Mouse (Mus musculus) spleen, adult 2 months (tissue): ENCODE measurements at regions not wholly inside any gene's neighbourhood (a gene's known extent, or its start where the extent isn't known, plus 50 kb on each side); places are given as distances from the start of the nearest gene placed in this dataset.

Experiments used
- DNase-seq, 2 experiments: peaks; one replicate each; pipeline versions ENCODE4 v3.0.0 to v3.0.0-alpha.2; 2012 to 2021; ENCODE audit warnings: low spot score in 2 of 2, low read depth in 1 of 2
- H3K27ac ChIP-seq: fragments of 200-500 bp; 2 replicates; pipeline ENCODE4 v1.5.1; 2012; ENCODE audit warnings: low read length, inconsistent platforms; ENCODE audit not compliant: insufficient read depth
- H3K27me3 ChIP-seq: fragments of 200-500 bp; 2 replicates; pipeline ENCODE4 v1.6.1; 2012; ENCODE audit warnings: mild to moderate bottlenecking, moderate library complexity, low read length, inconsistent platforms; ENCODE audit not compliant: control insufficient read depth, insufficient read depth
- H3K36me3 ChIP-seq: fragments of 200-500 bp; 2 replicates; pipeline ENCODE4 v1.6.1; 2012; ENCODE audit warnings: mild to moderate bottlenecking, low read length, inconsistent platforms; ENCODE audit not compliant: control insufficient read depth, insufficient read depth
- H3K4me1 ChIP-seq: fragments of 200-500 bp; 2 replicates; pipeline ENCODE4 v1.6.1; 2011; ENCODE audit warnings: inconsistent platforms; ENCODE audit not compliant: control insufficient read depth, insufficient read depth, insufficient read length
- H3K4me3 ChIP-seq: fragments of 200-500 bp; 2 replicates; pipeline ENCODE4 v1.5.1; 2011; ENCODE audit warnings: mild to moderate bottlenecking, inconsistent platforms; ENCODE audit not compliant: insufficient read depth, insufficient read length; ENCODE audit errors: extremely low read depth
- CTCF ChIP-seq: fragments of 200-500 bp; IDR thresholded peaks from 2 replicates; pipeline ENCODE4 v1.5.1; 2011; ENCODE audit warnings: mild to moderate bottlenecking, inconsistent platforms; ENCODE audit not compliant: insufficient read depth, insufficient read length, insufficient replicate concordance; ENCODE audit errors: extremely low read depth
- POLR2A ChIP-seq: fragments of 200-500 bp; IDR thresholded peaks from 2 replicates; pipeline ENCODE4 v1.6.1; 2011; ENCODE audit warnings: low read depth, low read length, inconsistent platforms
- WGBS: fragments of 180-500 bp; shearing (Covaris S2); methylation state at CpG from one replicate; pipeline ENCODE4 v1.1.7; 2018; 5-methylcytosine and 5-hydroxymethylcytosine counted together

GRCm38 (mm10) chr8:88452501-88452847 is 68.7 kb upstream of the Nkd1 start:
- Histone ChIP-seq H3K27ac (no peak overlapping the region), H3K4me3 (no peak overlapping the region), H3K4me1 (peaks cover 8% of the 10 kb centered on the region), H3K36me3 (no peaks in the 10 kb centered on the region), H3K27me3 (peaks cover 18% of the 10 kb centered on the region)
- WGBS, result 40% methylated on average over 6 of the region's 6 CpGs
- TF ChIP-seq POLR2A (no peak), CTCF (no peak)
- DNase-seq, result no peak

- WGBS, result under 1% methylated on average over 75 of the region's 75 CpGs
- H3K4me1 ChIP-seq, result peaks cover 8% of the 10 kb centered on the region
- peak overlapping the region; percentile 32; the same call in 1 of the 2 replicates for H3K4me3 ChIP-seq
- no peak for TF ChIP-seq POLR2A
- no peak for TF ChIP-seq CTCF
- DNase-seq, result no peak
- H3K27ac ChIP-seq, result no peak overlapping the region
- no peaks in the 10 kb centered on the region for H3K36me3 ChIP-seq
- H3K27me3 ChIP-seq, result peaks cover 18% of the 10 kb centered on the region
Measured at GRCm38 (mm10) chr8:88454048-88454696, 67.0 kb upstream of the Nkd1 start.

GRCm38 (mm10) chr8:88454906-88455305 is 66.2 kb upstream of the Nkd1 start:
- H3K36me3 ChIP-seq, result no peaks in the 10 kb centered on the region
- TF ChIP-seq CTCF (no peak), POLR2A (no peak)
- WGBS, result 23% methylated on average over 4 of the region's 4 CpGs

GRCm38 (mm10) chr8:88455434-88456020 is 65.6 kb upstream of the Nkd1 start:
- Histone ChIP-seq H3K27ac (no peak overlapping the region), H3K36me3 (no peaks in the 10 kb centered on the region), H3K4me3 (no peak overlapping the region), H3K4me1 (peaks cover 8% of the 10 kb centered on the region), H3K27me3 (peaks cover 18% of the 10 kb centered on the region)
- DNase-seq, result no peak
- 16% methylated on average over 28 of the region's 28 CpGs for WGBS
- TF ChIP-seq CTCF (no peak), POLR2A (no peak)

More at GRCm38 (mm10) chr8:88454906-88455305, 66.2 kb upstream of the Nkd1 start:
- no peak for DNase-seq
- H3K4me3 ChIP-seq, result no peak overlapping the region
- H3K4me1 ChIP-seq, result peaks cover 8% of the 10 kb centered on the region
- H3K27ac ChIP-seq, result no peak overlapping the region
- H3K27me3 ChIP-seq, result peaks cover 18% of the 10 kb centered on the region

- no peak for DNase-seq
- Histone ChIP-seq H3K4me1 (peaks cover 3% of the 10 kb centered on the region; the same call in 1 of the 2 replicates), H3K27me3 (peaks cover 5% of the 10 kb centered on the region), H3K4me3 (no peak overlapping the region), H3K27ac (no peak overlapping the region), H3K36me3 (no peaks in the 10 kb centered on the region)
- 73% methylated on average over 2 of the region's 2 CpGs for WGBS
- TF ChIP-seq POLR2A (no peak), CTCF (no peak)
Measured at GRCm38 (mm10) chr8:88459197-88459596, 62.0 kb upstream of the Nkd1 start.

GRCm38 (mm10) chr8:88467756-88468155 is 53.4 kb upstream of the Nkd1 start:
- Histone ChIP-seq H3K36me3 (no peaks in the 10 kb centered on the region), H3K4me3 (no peak overlapping the region), H3K4me1 (no peaks in the 10 kb centered on the region), H3K27me3 (no peaks in the 10 kb centered on the region), H3K27ac (no peak overlapping the region)
- DNase-seq, result no peak
- WGBS, result 85% methylated on average over 3 of the region's 3 CpGs
- TF ChIP-seq POLR2A, result no peak
- TF ChIP-seq CTCF, result no peak

GRCm38 (mm10) chr8:88470931-88471455 is 50.2 kb upstream of the Nkd1 start:
- no peak for TF ChIP-seq POLR2A
- TF ChIP-seq CTCF, result no peak
- Histone ChIP-seq H3K27ac (no peak overlapping the region), H3K4me3 (no peak overlapping the region), H3K4me1 (no peaks in the 10 kb centered on the region), H3K27me3 (no peaks in the 10 kb centered on the region), H3K36me3 (no peaks in the 10 kb centered on the region)
- WGBS, result 78% methylated on average over 8 of the region's 8 CpGs
- DNase-seq, result no peak
